Mouse (Mus musculus): ENCODE data around the gene Pld5. TPM values are rescaled to one million over a fixed set of nuclear protein-coding genes. Genes with fewer than 3 reads are reported as not detected.

The Pld5 gene
- polyA plus RNA-seq, 1 experiment = not detected

DNA sequence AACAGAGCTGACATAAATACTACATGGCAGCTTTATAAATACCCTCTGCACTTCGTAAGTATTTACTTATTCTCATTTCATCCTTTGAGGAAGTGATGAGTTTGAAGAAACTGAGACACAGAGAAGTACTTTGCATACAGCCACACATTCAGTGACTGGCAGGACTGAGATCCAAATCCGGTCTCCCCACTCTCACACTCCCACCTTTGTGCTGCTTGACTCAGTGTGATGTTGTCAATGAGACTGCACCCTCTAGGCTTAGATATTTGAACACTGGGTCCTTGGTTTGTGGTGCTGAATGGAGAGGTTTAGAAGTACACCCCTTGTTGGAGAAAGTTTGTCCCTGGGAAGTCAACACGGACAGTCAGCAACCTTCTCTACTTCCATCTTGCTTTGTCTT, 72.8 kb downstream of the Pld5 start:
- Histone ChIP-seq H3K27ac (replicated peaks; ENCODE audit: low read depth, low read length) (no peak overlapping the region), H3K4me1 (ENCODE audit: control insufficient read depth, insufficient read depth, insufficient read length, low read length) (no peaks in the 10 kb centered on the region), H3K4me3 (ENCODE audit: insufficient read depth, low read depth, low read length) (no peak overlapping the region)

DNA sequence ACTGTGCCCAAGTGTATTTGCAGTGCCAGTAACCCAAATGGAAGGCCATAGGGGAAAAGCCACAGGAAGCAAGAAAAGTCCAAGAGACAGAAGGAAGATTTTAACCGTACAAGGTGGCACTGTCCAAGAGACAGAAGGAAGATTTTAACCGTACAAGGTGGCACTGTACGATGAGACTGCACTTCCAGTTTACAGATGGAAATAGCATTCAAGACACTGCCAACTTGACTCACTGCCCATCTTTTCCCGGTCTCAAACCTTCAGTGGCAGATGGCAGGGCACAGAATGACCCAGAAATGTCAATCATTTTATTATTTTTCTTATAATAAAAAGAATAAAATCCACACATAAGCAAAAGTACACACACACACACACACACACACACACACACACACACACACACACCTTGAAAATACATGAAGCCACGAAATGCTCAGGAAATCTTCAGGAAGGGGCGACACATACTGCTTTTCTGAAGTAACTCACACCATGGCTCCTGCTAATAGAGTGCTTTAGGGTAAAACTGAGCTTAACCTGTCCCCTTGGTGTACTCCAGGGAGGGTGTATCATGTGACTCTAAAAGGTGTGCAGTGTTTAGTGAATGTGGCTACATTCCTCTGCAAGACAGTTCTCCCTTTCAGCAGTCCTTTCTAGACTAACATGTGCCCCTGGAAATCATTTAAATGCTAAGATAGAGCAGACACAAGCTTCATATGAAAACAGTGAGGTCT, 77.9 kb downstream of the Pld5 start:
- no peak overlapping the region for H3K27ac ChIP-seq (replicated peaks; ENCODE audit: low read depth, low read length)
- no peaks in the 10 kb centered on the region for H3K4me1 ChIP-seq (ENCODE audit: control insufficient read depth, insufficient read depth, insufficient read length, low read length)
- no peak overlapping the region for H3K4me3 ChIP-seq (ENCODE audit: insufficient read depth, low read depth, low read length)

- H3K27ac ChIP-seq (replicated peaks; ENCODE audit: low read depth, low read length) = no peak overlapping the region
- H3K4me1 ChIP-seq (ENCODE audit: control insufficient read depth, insufficient read depth, insufficient read length, low read length) = no peaks in the 10 kb centered on the region
- no peak overlapping the region for H3K4me3 ChIP-seq (ENCODE audit: insufficient read depth, low read depth, low read length)
Observed at GRCm38 (mm10) chr1:176196341-176196740, 78.8 kb downstream of the Pld5 start.

DNA sequence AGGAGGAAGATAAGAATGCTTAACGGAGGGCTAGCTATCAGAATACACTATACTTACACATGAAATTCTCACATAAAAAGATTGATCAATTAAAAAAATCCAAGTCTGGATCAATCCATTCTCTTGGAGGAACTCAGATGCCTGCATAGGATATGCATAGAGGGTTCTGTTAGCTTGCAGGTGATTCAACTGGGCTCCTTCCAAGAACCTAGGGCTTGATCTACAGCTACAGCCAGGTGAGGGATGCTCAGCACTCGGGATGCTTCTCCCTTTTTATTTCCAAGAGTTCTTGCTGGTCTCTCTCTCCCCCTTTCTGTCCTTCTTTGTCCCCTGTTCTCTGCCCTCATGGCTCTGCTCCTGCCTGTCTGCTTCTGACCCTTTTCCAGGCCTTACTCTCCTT, 80.4 kb downstream of the Pld5 start:
- H3K4me1 ChIP-seq (ENCODE audit: control insufficient read depth, insufficient read depth, insufficient read length, low read length) = no peaks in the 10 kb centered on the region
- H3K4me3 ChIP-seq (ENCODE audit: insufficient read depth, low read depth, low read length) = no peak overlapping the region
- H3K27ac ChIP-seq (replicated peaks; ENCODE audit: low read depth, low read length) = no peak overlapping the region

DNA sequence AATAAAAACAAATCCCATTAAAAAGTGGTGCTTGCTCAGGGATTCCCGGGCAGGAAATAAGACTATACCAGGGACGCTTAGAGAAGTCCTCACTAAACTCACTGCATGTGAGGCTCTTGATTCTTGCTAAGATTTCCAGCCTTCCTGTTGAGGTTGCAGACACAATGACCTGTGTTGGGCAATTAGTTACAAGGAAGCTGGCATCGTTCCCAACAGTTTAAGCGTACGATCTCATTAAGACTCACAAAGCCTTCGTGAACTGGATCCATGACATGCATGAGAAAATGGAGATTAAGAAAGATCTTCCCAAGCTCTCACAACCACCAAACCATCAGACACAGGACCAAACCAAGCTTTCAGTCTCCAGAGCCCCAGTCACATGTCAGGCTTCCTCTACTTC, 91.1 kb downstream of the Pld5 start:
- Histone ChIP-seq H3K4me1 (ENCODE audit: control insufficient read depth, insufficient read depth, insufficient read length, low read length) (no peaks in the 10 kb centered on the region), H3K4me3 (ENCODE audit: insufficient read depth, low read depth, low read length) (no peak overlapping the region), H3K27ac (replicated peaks; ENCODE audit: low read depth, low read length) (no peak overlapping the region)

GRCm38 (mm10) chr1:176174971-176175370, 100.1 kb downstream of the Pld5 start:
- Histone ChIP-seq H3K27ac (replicated peaks; ENCODE audit: low read depth, low read length) (no peak overlapping the region), H3K4me1 (ENCODE audit: control insufficient read depth, insufficient read depth, insufficient read length, low read length) (no peaks in the 10 kb centered on the region)

DNA sequence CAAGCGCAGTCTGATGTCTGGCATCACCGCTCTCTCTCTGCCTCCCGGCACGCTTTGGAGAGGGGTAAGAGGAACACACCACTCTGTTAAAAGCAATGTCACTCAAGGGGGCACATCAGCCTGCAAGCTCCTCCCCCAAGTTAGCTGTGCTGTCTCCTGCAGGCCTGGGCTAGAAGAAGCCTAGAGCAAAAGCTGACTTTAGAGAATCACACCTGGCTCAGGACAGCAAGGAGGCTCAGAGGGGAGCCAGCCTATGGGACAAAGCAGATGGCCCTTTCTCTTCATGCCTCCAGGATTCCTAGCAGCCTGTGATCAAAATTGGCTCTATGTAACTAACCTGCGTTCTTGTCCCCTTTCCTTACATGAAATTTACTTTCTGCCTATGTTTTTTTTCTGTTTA, 107.3 kb downstream of the Pld5 start:
- H3K27ac ChIP-seq (replicated peaks; ENCODE audit: low read depth, low read length) = no peak overlapping the region
- no peak overlapping the region for H3K4me3 ChIP-seq (ENCODE audit: insufficient read depth, low read depth, low read length)

More at GRCm38 (mm10) chr1:176174971-176175370, 100.1 kb downstream of the Pld5 start:
- no peak overlapping the region for H3K4me3 ChIP-seq (ENCODE audit: insufficient read depth, low read depth, low read length)

GRCm38 (mm10) chr1:176167114-176167513, 108.0 kb downstream of the Pld5 start:
- no peak overlapping the region for H3K4me3 ChIP-seq (ENCODE audit: insufficient read depth, low read depth, low read length)
- H3K27ac ChIP-seq (replicated peaks; ENCODE audit: low read depth, low read length) = no peak overlapping the region
- H3K4me1 ChIP-seq (ENCODE audit: control insufficient read depth, insufficient read depth, insufficient read length, low read length) = no peaks in the 10 kb centered on the region

More for the DNA sequence above, 107.3 kb downstream of the Pld5 start:
- H3K4me1 ChIP-seq (ENCODE audit: control insufficient read depth, insufficient read depth, insufficient read length, low read length) = no peaks in the 10 kb centered on the region

DNA sequence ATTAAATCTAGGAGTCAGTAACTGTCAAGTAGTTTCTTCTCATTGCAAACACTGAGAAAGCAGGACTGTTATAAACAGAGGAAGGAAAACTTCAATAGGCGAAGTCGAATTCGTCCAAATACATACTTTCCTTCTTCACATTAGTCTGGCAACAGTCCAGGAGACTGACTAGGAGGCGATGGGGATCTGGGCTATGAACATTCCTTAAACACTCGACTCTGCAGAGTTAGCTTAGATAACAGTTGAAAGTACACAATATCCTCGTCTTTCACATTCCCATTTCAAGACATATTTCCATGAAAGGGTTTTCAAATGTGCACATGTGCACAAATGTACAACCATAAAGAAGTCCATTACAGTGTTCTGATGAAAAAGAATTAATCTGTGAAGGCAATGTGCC, 129.8 kb downstream of the Pld5 start:
- Histone ChIP-seq H3K4me1 (ENCODE audit: control insufficient read depth, insufficient read depth, insufficient read length, low read length) (no peaks in the 10 kb centered on the region), H3K4me3 (ENCODE audit: insufficient read depth, low read depth, low read length) (no peak overlapping the region), H3K27ac (replicated peaks; ENCODE audit: low read depth, low read length) (no peak overlapping the region)

GRCm38 (mm10) chr1:176134379-176134778, 140.7 kb downstream of the Pld5 start:
- Histone ChIP-seq H3K4me3 (ENCODE audit: insufficient read depth, low read depth, low read length) (no peak overlapping the region), H3K4me1 (ENCODE audit: control insufficient read depth, insufficient read depth, insufficient read length, low read length) (no peaks in the 10 kb centered on the region), H3K27ac (replicated peaks; ENCODE audit: low read depth, low read length) (no peak overlapping the region)

- Histone ChIP-seq H3K27ac (replicated peaks; ENCODE audit: low read depth, low read length) (no peak overlapping the region), H3K4me3 (ENCODE audit: insufficient read depth, low read depth, low read length) (no peak overlapping the region), H3K4me1 (ENCODE audit: control insufficient read depth, insufficient read depth, insufficient read length, low read length) (no peaks in the 10 kb centered on the region)
Observed at GRCm38 (mm10) chr1:176125771-176126170, 149.3 kb downstream of the Pld5 start.

GRCm38 (mm10) chr1:176124441-176124840, 150.7 kb downstream of the Pld5 start:
- H3K27ac ChIP-seq (replicated peaks; ENCODE audit: low read depth, low read length) = no peak overlapping the region
- no peak overlapping the region for H3K4me3 ChIP-seq (ENCODE audit: insufficient read depth, low read depth, low read length)
- no peaks in the 10 kb centered on the region for H3K4me1 ChIP-seq (ENCODE audit: control insufficient read depth, insufficient read depth, insufficient read length, low read length)

DNA sequence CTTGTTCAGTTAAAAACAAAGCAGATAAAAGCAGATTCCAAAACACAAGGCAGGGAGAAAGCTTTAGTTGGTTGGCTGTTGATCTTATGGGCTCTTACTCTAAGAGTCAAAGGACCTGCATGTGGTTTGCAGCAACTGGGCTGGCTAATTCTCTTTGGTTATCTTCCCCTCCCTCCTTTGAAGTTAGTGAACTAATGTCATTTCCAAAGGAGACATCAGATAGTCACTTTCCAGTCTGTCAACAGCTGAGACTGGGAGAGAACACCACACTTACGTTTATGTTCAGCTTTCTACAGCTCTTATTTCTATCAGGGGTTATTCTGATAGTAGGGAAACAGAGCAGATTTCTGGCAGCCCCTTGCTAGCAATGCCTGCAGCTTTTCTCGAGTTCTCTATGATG, 151.3 kb downstream of the Pld5 start:
- H3K27ac ChIP-seq (replicated peaks; ENCODE audit: low read depth, low read length) = no peak overlapping the region
- H3K4me3 ChIP-seq (ENCODE audit: insufficient read depth, low read depth, low read length) = no peak overlapping the region
- no peaks in the 10 kb centered on the region for H3K4me1 ChIP-seq (ENCODE audit: control insufficient read depth, insufficient read depth, insufficient read length, low read length)

GRCm38 (mm10) chr1:176115604-176116003, 159.5 kb downstream of the Pld5 start:
- Histone ChIP-seq H3K27ac (replicated peaks; ENCODE audit: low read depth, low read length) (no peak overlapping the region), H3K4me1 (ENCODE audit: control insufficient read depth, insufficient read depth, insufficient read length, low read length) (no peaks in the 10 kb centered on the region), H3K4me3 (ENCODE audit: insufficient read depth, low read depth, low read length) (no peak overlapping the region)

DNA sequence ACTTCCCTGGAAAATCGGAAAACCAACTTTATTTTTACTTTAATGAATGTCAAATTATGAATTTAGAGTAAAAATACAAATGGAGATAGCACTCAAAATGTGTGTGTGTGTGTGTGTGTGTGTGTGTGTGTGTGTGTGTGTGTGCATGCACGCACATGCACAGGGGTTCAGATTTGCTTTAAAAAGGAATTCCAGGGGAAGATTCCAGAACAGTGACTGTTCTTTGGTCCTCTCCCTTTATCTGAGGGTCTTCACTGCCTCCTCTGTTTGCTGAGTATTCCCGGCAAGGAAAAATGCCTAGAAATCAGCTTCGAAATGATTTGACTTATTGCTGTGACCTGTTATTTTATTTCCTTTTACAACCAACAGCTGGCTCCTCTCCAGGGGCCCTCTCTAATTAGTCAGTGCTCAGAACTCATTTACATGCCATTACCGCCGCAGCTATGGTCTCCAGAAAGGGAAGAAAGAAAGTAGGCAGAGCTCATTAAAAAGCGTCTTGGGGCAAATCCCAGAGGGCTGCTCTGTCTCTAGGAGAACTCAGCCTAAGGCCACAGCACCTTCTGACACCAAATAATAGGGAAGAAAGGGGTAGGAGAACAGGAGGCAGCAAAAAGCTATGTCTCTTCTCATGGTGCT, 176.3 kb downstream of the Pld5 start:
- no peak overlapping the region for H3K27ac ChIP-seq (replicated peaks; ENCODE audit: low read depth, low read length)
- H3K4me3 ChIP-seq (ENCODE audit: insufficient read depth, low read depth, low read length) = no peak overlapping the region
- no peaks in the 10 kb centered on the region for H3K4me1 ChIP-seq (ENCODE audit: control insufficient read depth, insufficient read depth, insufficient read length, low read length)

DNA sequence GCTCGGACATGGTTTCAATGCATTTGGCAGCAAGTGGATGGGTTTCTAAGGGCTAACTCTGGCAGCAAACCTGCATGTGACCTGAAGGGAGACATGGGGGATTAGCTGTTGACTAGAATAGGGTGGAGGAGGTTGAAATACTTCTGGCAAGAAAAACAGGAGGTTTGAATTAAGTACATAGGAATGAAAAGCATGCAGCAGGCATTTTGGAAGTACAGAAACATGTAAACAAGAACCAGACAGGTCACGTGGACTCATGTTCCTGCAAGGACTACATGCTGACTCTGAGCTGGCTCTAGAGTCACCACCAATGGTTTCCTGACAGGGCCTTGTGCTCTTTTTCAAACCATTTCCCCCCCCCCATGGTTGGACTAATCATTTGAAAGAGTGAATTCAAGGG, 183.0 kb downstream of the Pld5 start:
- no peak overlapping the region for H3K27ac ChIP-seq (replicated peaks; ENCODE audit: low read depth, low read length)
- H3K4me3 ChIP-seq (ENCODE audit: insufficient read depth, low read depth, low read length) = no peak overlapping the region
- H3K4me1 ChIP-seq (ENCODE audit: control insufficient read depth, insufficient read depth, insufficient read length, low read length) = no peaks in the 10 kb centered on the region
